Mouse (Mus musculus) G1E (cell line): ENCODE measurements around the gene Asb6. TPM values are rescaled to one million over a fixed set of nuclear protein-coding genes. Genes with fewer than 3 reads are reported as not detected.

Source experiments
- ATAC-seq: 2 replicates; pipeline ENCODE4 v1.8.0; 2016; ENCODE audit warnings: mild to moderate bottlenecking; ENCODE audit not compliant: insufficient number of reproducible peaks, poor library complexity, low FRiP score, severe bottlenecking; ENCODE audit errors: extremely low read depth
- DNase-seq: peaks from one replicate; pipeline ENCODE4 v3.0.0; 2012; ENCODE audit warnings: low spot score
- H3K27me3 ChIP-seq: 2 replicates; pipeline ENCODE4 v1.6.1; 2012; ENCODE audit warnings: mild to moderate bottlenecking, low read length, inconsistent platforms; ENCODE audit not compliant: insufficient read depth
- H3K36me3 ChIP-seq: replicated peaks from 2 replicates; pipeline ENCODE3; 2012; ENCODE audit warnings: mild to moderate bottlenecking, inconsistent platforms
- H3K4me1 ChIP-seq: 2 replicates; pipeline ENCODE4 v1.6.1; 2012; ENCODE audit warnings: low read depth, low read length, inconsistent platforms, mixed read lengths; ENCODE audit not compliant: insufficient read depth
- H3K4me3 ChIP-seq: 2 replicates; pipeline ENCODE4 v1.5.1; 2012; ENCODE audit warnings: low read depth, mild to moderate bottlenecking, inconsistent platforms, low read length, moderate library complexity, mixed read lengths
- H3K9me3 ChIP-seq: replicated peaks from 2 replicates; pipeline ENCODE4 v1.6.1; 2012; ENCODE audit warnings: inconsistent platforms
- CTCF ChIP-seq: IDR thresholded peaks from 2 replicates; pipeline ENCODE4 v1.5.1; 2012; ENCODE audit warnings: low read depth, low read length, inconsistent platforms, mixed read lengths
- GATA1 ChIP-seq: IDR thresholded peaks from 2 replicates; pipeline ENCODE4 v1.6.1; 2012; ENCODE audit warnings: borderline replicate concordance, low read length, inconsistent platforms, mixed read lengths
- GATA2 ChIP-seq: IDR thresholded peaks from 2 replicates; pipeline ENCODE4 v1.6.1; 2012; ENCODE audit warnings: low read depth, low read length, inconsistent platforms, borderline replicate concordance
- POLR2AphosphoS5 ChIP-seq: IDR thresholded peaks from 2 replicates; pipeline ENCODE4 v1.6.1; 2012; ENCODE audit warnings: low read depth, low read length, inconsistent platforms; ENCODE audit not compliant: insufficient replicate concordance
- TAL1 ChIP-seq: conservative IDR thresholded peaks from 2 replicates; pipeline ENCODE4 v1.6.1; 2012; ENCODE audit warnings: low read depth, low read length, inconsistent platforms, mixed read lengths
- polyA plus RNA-seq: library from polyadenylated mRNA; stranded (reverse); fragments of >175 nt; gene quantifications from 2 replicates; pipeline ENCODE4 v1.2.3, GENCODE M21; 2012
- total RNA-seq, 2 experiments: library from RNA; stranded (forward) in 1 of 2; stranded (reverse) in 1 of 2; fragments of 200-1000 nt in 1 of 2; fragments of >200 nt in 1 of 2; fragmentation: Nextera tagmentation in 1 of 2; gene quantifications; 2 replicates each; pipeline ENCODE4 v1.2.3; 2014 to 2017

Gene Asb6
- total and polyA plus RNA-seq, 3 experiments = 15.2 to 38.8 (median 17.9) TPM

DNA sequence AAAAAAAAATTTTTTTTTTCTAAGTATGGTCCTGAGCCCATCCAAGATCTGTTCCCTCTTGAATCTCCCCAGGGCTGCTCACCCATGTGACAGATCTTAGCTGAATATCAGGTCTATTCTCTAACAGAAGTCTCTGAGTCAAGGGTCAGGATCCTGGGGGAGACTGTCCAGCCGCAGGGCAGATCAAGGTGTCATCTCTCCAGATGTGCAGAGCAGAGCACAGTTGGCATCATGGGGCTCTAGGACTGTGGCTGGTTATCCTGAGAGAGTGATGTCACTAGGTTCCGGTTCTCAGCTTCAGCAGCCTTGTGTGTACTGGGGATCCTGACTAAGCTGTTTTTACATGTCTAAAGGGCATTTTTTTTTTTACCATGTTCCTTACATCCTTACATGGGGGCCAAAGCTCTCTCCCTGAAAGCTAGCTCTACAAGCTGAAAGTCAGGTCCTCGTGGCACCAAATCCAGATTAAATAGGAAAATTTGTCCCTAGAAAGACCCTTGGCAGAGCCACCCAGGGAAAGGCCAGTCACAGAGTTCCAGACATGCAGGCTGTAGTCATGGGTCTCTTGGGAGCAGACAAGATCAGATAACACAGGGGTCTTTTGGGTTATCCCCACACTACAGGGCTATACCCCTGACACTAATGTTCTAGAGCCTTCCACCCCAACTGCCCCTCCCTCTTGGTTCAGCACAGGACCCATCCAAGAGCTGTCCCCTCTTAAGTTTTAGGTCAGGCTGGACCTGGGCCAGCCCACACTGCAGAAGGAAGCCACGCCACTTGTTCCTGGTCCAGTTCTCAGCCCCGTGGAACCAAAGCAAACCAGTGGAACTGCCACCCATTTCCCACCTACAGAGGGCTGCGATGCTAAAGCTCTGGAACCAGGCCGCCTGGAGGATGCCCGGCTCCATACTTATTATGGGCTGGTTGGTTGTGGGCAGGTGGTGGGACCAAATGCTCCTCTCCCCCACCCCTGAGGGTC, 47.5 kb downstream of the Asb6 start:
- Histone ChIP-seq H3K4me1 (peaks cover 37% of the 10 kb centered on the region), H3K27me3 (peaks cover 42% of the 10 kb centered on the region), H3K36me3 (no peaks in the 10 kb centered on the region), H3K9me3 (no peaks in the 10 kb centered on the region), H3K4me3 (no peak overlapping the region)
- TF ChIP-seq GATA2 = no peak
- no peak for TF ChIP-seq CTCF
- TF ChIP-seq GATA1 = no peak
- TF ChIP-seq POLR2AphosphoS5 = no peak
- TF ChIP-seq TAL1 = no peak
- DNase-seq (no peak), ATAC-seq (no peak)

DNA sequence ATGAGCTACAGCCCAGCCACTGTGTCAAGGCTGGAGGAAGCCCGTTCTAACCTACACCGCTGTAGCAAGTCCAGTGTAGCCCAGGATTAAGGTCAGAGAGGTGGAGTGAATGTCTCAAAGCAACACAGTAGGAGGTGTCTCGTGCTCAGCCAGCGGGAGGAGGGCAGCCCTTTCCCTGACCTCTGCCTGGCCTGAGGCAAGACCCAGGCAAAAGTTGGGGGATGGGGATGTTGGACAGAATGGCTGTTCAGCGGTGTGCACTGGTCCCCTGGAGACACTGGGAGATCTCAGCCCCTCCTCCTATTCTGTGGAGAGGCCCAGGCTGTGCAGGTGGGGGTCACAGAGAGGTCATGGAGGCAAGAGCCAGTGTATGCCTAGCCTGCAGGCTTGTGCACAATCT, 50.9 kb downstream of the Asb6 start:
- Histone ChIP-seq H3K4me1 (peaks cover 48% of the 10 kb centered on the region), H3K9me3 (no peaks in the 10 kb centered on the region), H3K36me3 (no peaks in the 10 kb centered on the region), H3K4me3 (0 out of 2 replicates have a peak overlapping the region, but pooled peaks have one; percentile 32), H3K27me3 (peaks cover 9% of the 10 kb centered on the region)
- ATAC-seq (no peak), DNase-seq (no peak)
- TF ChIP-seq POLR2AphosphoS5 (no peak), GATA2 (no peak), GATA1 (no peak), TAL1 (no peak), CTCF (no peak)

DNA sequence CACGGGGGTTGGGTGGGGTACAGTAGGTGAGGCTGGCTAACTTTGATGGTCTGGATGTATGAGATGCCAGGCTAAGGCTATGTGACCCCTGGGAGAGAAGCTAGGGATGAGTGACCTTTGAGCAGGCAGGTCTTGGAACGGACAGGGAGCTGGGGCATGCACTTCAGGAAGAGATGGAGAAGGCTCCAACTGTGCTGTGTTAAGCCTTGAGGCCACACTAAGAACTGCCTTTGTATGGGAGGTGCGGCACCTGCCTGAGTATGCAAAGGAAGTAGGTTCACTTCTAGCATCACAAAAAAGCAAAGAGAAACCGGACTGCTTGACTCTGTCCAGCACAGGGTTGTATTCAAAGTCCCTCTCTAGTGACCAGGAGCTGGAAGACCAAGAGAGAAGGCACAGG, 51.9 kb downstream of the Asb6 start:
- peaks cover 58% of the 10 kb centered on the region for H3K4me1 ChIP-seq
- H3K9me3 ChIP-seq = no peaks in the 10 kb centered on the region
- no peak overlapping the region for H3K4me3 ChIP-seq
- DNase-seq = no peak
- peaks cover 2% of the 10 kb centered on the region for H3K36me3 ChIP-seq
- no peak for ATAC-seq
- H3K27me3 ChIP-seq = peaks cover 5% of the 10 kb centered on the region; the same call in 1 of the 2 replicates
- TF ChIP-seq TAL1 (no peak), GATA2 (no peak), CTCF (no peak)

DNA sequence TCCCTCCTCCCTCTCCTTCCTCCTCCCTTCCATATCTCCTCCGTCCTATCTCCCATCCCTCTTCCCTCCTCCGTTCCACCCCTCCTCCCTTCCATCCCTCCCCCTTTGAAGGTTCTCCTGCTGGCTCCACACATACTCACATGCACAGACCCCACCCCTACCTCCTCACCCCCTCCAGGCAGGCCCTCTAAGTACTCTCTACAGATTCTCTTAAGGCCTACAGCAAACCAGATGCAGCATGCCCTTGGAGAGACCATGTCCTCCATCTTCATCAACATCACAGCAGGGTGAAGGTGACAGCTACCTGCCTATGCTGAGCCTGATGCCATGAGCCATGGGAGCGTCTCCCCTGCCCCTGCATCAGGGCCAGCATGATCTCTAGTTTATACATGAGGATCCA, 52.9 kb downstream of the Asb6 start:
- ATAC-seq (no peak), DNase-seq (no peak)
- TF ChIP-seq TAL1 (no peak), CTCF (no peak), GATA1 (no peak)
- Histone ChIP-seq H3K9me3 (no peaks in the 10 kb centered on the region), H3K27me3 (no peaks in the 10 kb centered on the region), H3K4me3 (no peak overlapping the region), H3K4me1 (peaks cover 62% of the 10 kb centered on the region), H3K36me3 (peaks cover 2% of the 10 kb centered on the region)

DNA sequence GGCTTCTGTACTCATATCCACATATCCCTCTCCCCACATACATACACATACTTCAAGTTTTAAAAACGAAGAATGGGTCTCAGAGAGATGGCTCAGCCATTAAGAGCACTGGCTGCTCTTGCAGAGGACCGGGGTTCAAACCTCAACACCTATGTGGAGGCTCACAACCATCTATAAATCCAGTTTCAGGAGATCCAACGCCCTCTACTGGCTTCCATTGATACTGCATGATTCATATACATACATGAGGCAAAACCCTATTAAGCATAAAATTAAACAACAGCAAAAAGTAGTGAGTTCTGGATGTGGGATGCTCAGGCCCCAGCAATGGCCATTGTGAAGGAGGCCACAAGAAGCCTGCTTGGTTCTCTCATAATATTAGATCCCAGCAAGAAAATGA, 54.2 kb downstream of the Asb6 start:
- no peak for TF ChIP-seq GATA1
- 0 out of 2 replicates have a peak, but pooled peaks have one; percentile 15 for TF ChIP-seq CTCF
- H3K9me3 ChIP-seq = no peaks in the 10 kb centered on the region
- no peak overlapping the region for H3K4me3 ChIP-seq
- peaks cover 68% of the 10 kb centered on the region for H3K4me1 ChIP-seq
- H3K27me3 ChIP-seq = no peaks in the 10 kb centered on the region
- DNase-seq (no peak), ATAC-seq (no peak)
- H3K36me3 ChIP-seq = peaks cover 2% of the 10 kb centered on the region

DNA sequence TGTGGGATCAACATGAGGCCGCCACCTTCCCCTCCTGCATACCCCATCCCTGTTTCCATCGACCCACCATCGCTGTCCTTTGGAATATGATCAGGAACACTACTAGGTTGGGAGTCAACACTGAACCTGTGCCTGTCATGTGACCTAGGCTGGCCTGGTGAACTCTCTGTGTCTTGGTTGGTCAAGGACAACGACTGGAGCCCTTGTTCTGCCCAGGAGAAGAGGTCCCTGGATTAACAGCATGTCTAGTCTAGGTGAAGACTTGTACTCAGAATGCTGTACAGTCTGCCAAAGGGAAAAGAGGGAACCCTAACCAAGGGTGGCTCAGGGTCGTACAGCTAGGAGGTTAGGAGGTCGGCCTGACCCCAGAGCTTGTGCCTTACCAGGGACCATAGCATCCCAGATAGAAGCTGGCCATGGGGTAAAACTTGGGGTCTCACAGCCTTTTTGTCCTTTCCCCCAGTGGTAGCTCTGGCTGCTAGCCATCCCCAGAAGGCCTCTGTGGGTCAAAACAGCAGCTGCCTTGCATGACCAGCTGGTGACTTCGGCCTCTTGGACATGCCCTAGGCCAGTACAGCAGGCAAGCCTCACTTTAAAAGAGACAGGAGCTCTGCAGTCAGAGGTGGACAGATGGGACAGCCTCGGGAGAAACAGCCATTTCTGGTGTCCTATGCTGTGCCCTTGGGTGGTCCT, 56.7 kb downstream of the Asb6 start:
- Histone ChIP-seq H3K9me3 (no peaks in the 10 kb centered on the region), H3K27me3 (no peaks in the 10 kb centered on the region), H3K4me1 (peaks cover 74% of the 10 kb centered on the region), H3K36me3 (peaks cover 2% of the 10 kb centered on the region), H3K4me3 (peak overlapping the region; percentile 72; the same call in 1 of the 2 replicates)
- TF ChIP-seq POLR2AphosphoS5 (no peak), GATA2 (no peak), TAL1 (no peak), CTCF (no peak), GATA1 (no peak)
- no peak for DNase-seq
- no peak for ATAC-seq

Other genes starting within 250 kb of the Asb6 start
- 1.3 TPM in 1 of 2 replicates, not detected in the other for gene Cstad, start 235.3 kb downstream of the Asb6 start, total RNA-seq (2014; fragmentation: Nextera tagmentation)
- 0.76 and 1.6 TPM in 2 replicates for gene Cstad, start 235.3 kb downstream of the Asb6 start, total RNA-seq (2017)
- gene Cstad, start 235.3 kb downstream of the Asb6 start, polyA plus RNA-seq = not detected in 2 replicates
- gene 1700001O22Rik, start 26.7 kb downstream of the Asb6 start, total RNA-seq (2014; fragmentation: Nextera tagmentation) = not detected in 2 replicates
- gene 1700001O22Rik, start 26.7 kb downstream of the Asb6 start, total RNA-seq (2017) = 0.29 and 0.33 TPM in 2 replicates
- gene 1700001O22Rik, start 26.7 kb downstream of the Asb6 start, polyA plus RNA-seq = not detected in 2 replicates
- 27.5 and 29.4 TPM in 2 replicates for gene Ntmt1, start 22.5 kb downstream of the Asb6 start, total RNA-seq (2014; fragmentation: Nextera tagmentation)
- 18.9 and 26.0 TPM in 2 replicates for gene Ntmt1, start 22.5 kb downstream of the Asb6 start, total RNA-seq (2017)
- 66.9 and 69.6 TPM in 2 replicates for gene Ntmt1, start 22.5 kb downstream of the Asb6 start, polyA plus RNA-seq
- not detected in 2 replicates for gene Prrx2, start 4.6 kb upstream of the Asb6 start, total RNA-seq (2014; fragmentation: Nextera tagmentation)
- 0.23 TPM in 1 of 2 replicates, not detected in the other for gene Prrx2, start 4.6 kb upstream of the Asb6 start, total RNA-seq (2017)
- not detected in 2 replicates for gene Prrx2, start 4.6 kb upstream of the Asb6 start, polyA plus RNA-seq
- gene Ptges, start 99.5 kb upstream of the Asb6 start, total RNA-seq (2014; fragmentation: Nextera tagmentation) = not detected in 2 replicates
- 0.11 and 0.12 TPM in 2 replicates for gene Ptges, start 99.5 kb upstream of the Asb6 start, total RNA-seq (2017)
- not detected in 2 replicates for gene Ptges, start 99.5 kb upstream of the Asb6 start, polyA plus RNA-seq
- gene Tor1b, start 122.6 kb upstream of the Asb6 start, total RNA-seq (2014; fragmentation: Nextera tagmentation) = 16.5 and 25.6 TPM in 2 replicates
- 34.0 and 36.9 TPM in 2 replicates for gene Tor1b, start 122.6 kb upstream of the Asb6 start, total RNA-seq (2017)
- gene Tor1b, start 122.6 kb upstream of the Asb6 start, polyA plus RNA-seq = 12.4 and 12.5 TPM in 2 replicates
- gene Tor1a, start 137.6 kb upstream of the Asb6 start, total RNA-seq (2014; fragmentation: Nextera tagmentation) = 31.2 and 33.0 TPM in 2 replicates
- gene Tor1a, start 137.6 kb upstream of the Asb6 start, total RNA-seq (2017) = 45.2 and 47.0 TPM in 2 replicates
- gene Tor1a, start 137.6 kb upstream of the Asb6 start, polyA plus RNA-seq = 94.3 and 129 TPM in 2 replicates
- 28.6 and 37.8 TPM in 2 replicates for gene BC005624, start 151.9 kb upstream of the Asb6 start, total RNA-seq (2014; fragmentation: Nextera tagmentation)
- gene BC005624, start 151.9 kb upstream of the Asb6 start, total RNA-seq (2017) = 69.3 and 82.1 TPM in 2 replicates
- gene BC005624, start 151.9 kb upstream of the Asb6 start, polyA plus RNA-seq = 17.6 and 30.9 TPM in 2 replicates
- gene Usp20, start 151.9 kb upstream of the Asb6 start, total RNA-seq (2014; fragmentation: Nextera tagmentation) = 11.8 and 16.6 TPM in 2 replicates
- 7.0 and 8.2 TPM in 2 replicates for gene Usp20, start 151.9 kb upstream of the Asb6 start, total RNA-seq (2017)
- gene Usp20, start 151.9 kb upstream of the Asb6 start, polyA plus RNA-seq = 7.0 and 9.4 TPM in 2 replicates